9 mouse cellular contexts compared by ENCODE assay signal in genomic region chr8:47851824-47852502, GRCm38 (mm10). TPM values are rescaled to one million over a fixed set of nuclear protein-coding genes. Genes with fewer than 3 reads are reported as not detected.
DNase-seq lines count a peak whose midpoint lies in the region; ATAC-seq and TF ChIP-seq lines count a peak whose summit lies in the region.
"Had no signal": no experiment of that assay in that cellular context is flagged by ENCODE, and none has a peak within 500 bp of the region (broad histone marks: within the 10 kb centered on the region; RNA-seq: fewer than 3 reads in every experiment).

No protein-coding gene starts in this region.

- no peaks in the 10 kb centered on the region; the same call in 1 of the 2 replicates for H3K4me1 ChIP-seq in bone marrow, adult 2 months (ENCODE audit: control insufficient read depth, insufficient read depth, low read length)
- H3K4me1 ChIP-seq in intestine, embryonic 15.5 days (replicated peaks): peaks cover 16% of the 10 kb centered on the region; the same call in 1 of the 2 replicates
- peaks cover 2% of the 10 kb centered on the region; the same call in 1 of the 2 replicates for H3K4me1 ChIP-seq in lung, adult 2 months (ENCODE audit: control insufficient read depth, insufficient read depth, low read length)

- H3K36me3 ChIP-seq in intestine, embryonic 15.5 days: peaks cover 28% of the 10 kb centered on the region
- H3K36me3 ChIP-seq in splenic B cell, adult 2 months (ENCODE audit: control insufficient read depth, insufficient read depth, low read length, poor library complexity, severe bottlenecking): no peaks in the 10 kb centered on the region

- WGBS in bone marrow, adult 2 months: 2% methylated on average over 12 of the region's 12 CpGs
- WGBS in intestine, embryonic 15.5 days: 44% methylated on average over 12 of the region's 12 CpGs
- 54% methylated on average over 12 of the region's 12 CpGs for WGBS in lung, adult 2 months

- ATAC-seq in frontal cortex, adult (ENCODE audit: low TSS enrichment): peak; percentile 68
- peak; percentile 83 for ATAC-seq in intestine, embryonic 15.5 days

- peak overlapping the region; percentile 9; the same call in 1 of the 2 replicates for H3K9ac ChIP-seq in intestine, embryonic 15.5 days

- TF ChIP-seq POLR2A in bone marrow, adult 2 months (IDR thresholded peaks at IDR 0.05; ENCODE audit: borderline replicate concordance, control insufficient read depth, low read depth, low read length): no peak
- no peak for TF ChIP-seq POLR2A in lung, adult 2 months (IDR thresholded peaks at IDR 0.05; ENCODE audit: borderline replicate concordance, extremely low read depth, low read depth, low read length)

- H3K27me3 ChIP-seq in intestine, embryonic 15.5 days (replicated peaks): no peaks in the 10 kb centered on the region
- no peaks in the 10 kb centered on the region for H3K27me3 ChIP-seq in splenic B cell, adult 2 months (ENCODE audit: control insufficient read depth, insufficient read depth, low read length, poor library complexity, severe bottlenecking)

- TF ChIP-seq CTCF in bone marrow, adult 2 months (IDR thresholded peaks at IDR 0.05; ENCODE audit: control insufficient read depth, insufficient read depth, low read length): no peak
- no peak for TF ChIP-seq CTCF in lung, adult 2 months (IDR thresholded peaks at IDR 0.05; ENCODE audit: insufficient read depth, low read length)

- H3K4me2 ChIP-seq in intestine, embryonic 15.5 days (replicated peaks): peak overlapping the region; percentile 54

- H3K9me3 ChIP-seq in intestine, embryonic 15.5 days: no peaks in the 10 kb centered on the region

- peak overlapping the region; percentile 68 for H3K4me3 ChIP-seq in bone marrow, adult 2 months (replicated peaks; ENCODE audit: control insufficient read depth, low read depth, low read length)
- peak overlapping the region; percentile 10; the same call in 1 of the 2 replicates for H3K4me3 ChIP-seq in intestine, embryonic 15.5 days (replicated peaks)
- H3K4me3 ChIP-seq in lung, adult 2 months (replicated peaks; ENCODE audit: extremely low read depth, low read depth, low read length): peak overlapping the region; percentile 39

- H3K27ac ChIP-seq in bone marrow, adult 2 months (ENCODE audit: control insufficient read depth, insufficient read depth, low read depth, low read length, poor library complexity): no peak overlapping the region
- H3K27ac ChIP-seq in intestine, embryonic 15.5 days: peak overlapping the region; percentile 74

- no peak for DNase-seq in frontal cortex, postnatal 14 days (ENCODE audit: low spot score in 2 of 2)
- DNase-seq in gastrocnemius, postnatal 10 days: peak; percentile 49
- peak; percentile 17 for DNase-seq in lung, adult 2 months
- DNase-seq in splenic B cell, adult 2 months (ENCODE audit: low read depth, low spot score): peak; percentile 3
- DNase-seq in cerebellum, adult 11-12 months: no peak

RNA-seq across cellular contexts. Expression of gene Cldn22, which starts 27.7 kb away (rescaled TPM):
- not detected in 2 replicates for polyA plus RNA-seq in bone marrow, adult 2 months (2011; ENCODE audit: insufficient read depth, insufficient read length, low replicate concordance, missing spikeins)
- under 1 TPM in 1 of 2 experiments, not detected in 1; 0.23 TPM for total RNA-seq in gastrocnemius, postnatal 10 days (2021)
- polyA plus RNA-seq in intestine, embryonic 15.5 days (2015; fragmentation: Nextera tagmentation; extraction: Ambion mirVana): not detected in 2 replicates
- polyA plus RNA-seq in lung, adult 2 months (2012; rRNA removed): 1.6 and 2.7 TPM in 2 replicates

RNA-seq across cellular contexts. Expression of gene Cldn24, which starts 30.0 kb away (rescaled TPM):
- polyA plus RNA-seq in bone marrow, adult 2 months (2011; ENCODE audit: insufficient read depth, insufficient read length, low replicate concordance, missing spikeins): not detected in 2 replicates
- not detected for total RNA-seq in gastrocnemius, postnatal 10 days (2021)
- polyA plus RNA-seq in intestine, embryonic 15.5 days (2015; fragmentation: Nextera tagmentation; extraction: Ambion mirVana): not detected in 2 replicates
- polyA plus RNA-seq in lung, adult 2 months (2012; rRNA removed): not detected in 2 replicates
- total RNA-seq: layer of hippocampus, adult 18-20 months had no signal

Comparison
In these comparisons a context has a peak if more than half of its experiments do, and no peak if none do; other contexts are left out.
1. DNase-seq: peak in gastrocnemius, postnatal 10 days (single experiment), lung, adult 2 months (single experiment) and splenic B cell, adult 2 months (single experiment); none in frontal cortex, postnatal 14 days (0 of 2) and cerebellum, adult 11-12 months (single experiment).
2. H3K4me3 ChIP-seq: peak in every context shown above with its lines; median percentile 68 in bone marrow, adult 2 months; 39 in lung, adult 2 months; 10 in intestine, embryonic 15.5 days.